Mouse (Mus musculus) heart, adult 2 months (tissue): ENCODE measurements around the gene Uqcrc1.

Experiments
- EP300 ChIP-seq: fragments of 200-500 bp; IDR thresholded peaks from 2 replicates; pipeline ENCODE4 v1.6.1; 2011; ENCODE audit warnings: low read depth, low read length, control low read depth; ENCODE audit not compliant: insufficient read depth
- POLR2A ChIP-seq: fragments of 200-500 bp; IDR thresholded peaks from 2 replicates; pipeline ENCODE4 v1.6.1; 2011; ENCODE audit warnings: mild to moderate bottlenecking, low read depth, low read length, control low read depth; ENCODE audit not compliant: insufficient read depth

DNA sequence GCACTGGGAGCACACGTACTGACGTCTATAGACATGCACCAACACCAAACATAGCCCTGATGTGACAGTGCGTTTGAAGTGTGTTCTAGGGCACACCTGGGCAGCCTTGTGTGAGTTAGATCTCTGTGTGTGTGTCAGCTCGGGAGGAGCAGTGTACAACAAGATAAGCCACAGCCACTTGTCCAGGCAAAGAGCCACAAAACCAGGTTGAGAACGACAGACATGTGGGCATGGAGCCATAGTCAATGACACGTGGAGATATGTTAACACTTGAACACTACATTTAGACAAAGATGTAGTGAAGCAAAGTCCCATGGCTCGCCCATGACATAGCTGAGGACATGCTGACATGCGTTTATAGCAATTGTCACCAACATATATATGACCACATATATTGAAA lies 34.2 kb downstream of the Uqcrc1 start:
- TF ChIP-seq EP300 (no peak), POLR2A (no peak)
